Mouse (Mus musculus) kidney, embryonic 16.5 days (tissue): Measurements from ENCODE around the gene Grm6. TPM values are rescaled to one million over a fixed set of nuclear protein-coding genes. Genes with fewer than 3 reads are reported as not detected.
A peak's percentile ranks its signal among the peaks of the same experiment; 100 is the strongest.

Experiments
- ATAC-seq: fragments of 200-750 bp; cut with Nextera tagmentation; 2 replicates; pipeline ENCODE4 v1.8.0; 2017; ENCODE audit warnings: moderate TSS enrichment; ENCODE audit not compliant: low FRiP score, low TSS enrichment
- H3K27ac ChIP-seq: fragments of 300-500 bp; sonication (generic); 2 replicates; pipeline ENCODE4 v1.5.1; 2014; ENCODE audit warnings: low read length
- H3K27me3 ChIP-seq: fragments of 300-500 bp; sonication (generic); 2 replicates; pipeline ENCODE4 v1.6.1; 2014; ENCODE audit warnings: low read length, control low read depth, mixed read lengths; ENCODE audit not compliant: insufficient read depth
- H3K36me3 ChIP-seq: fragments of 300-500 bp; sonication (generic); 2 replicates; pipeline ENCODE4 v1.6.1; 2014; ENCODE audit warnings: low read length, control low read depth, mixed read lengths; ENCODE audit not compliant: insufficient read depth
- H3K4me1 ChIP-seq: fragments of 300-500 bp; sonication (generic); 2 replicates; pipeline ENCODE4 v1.6.1; 2014; ENCODE audit warnings: low read length, control low read depth, mixed read lengths; ENCODE audit not compliant: insufficient read depth
- H3K4me2 ChIP-seq: fragments of 300-500 bp; sonication (generic); replicated peaks from 2 replicates; pipeline ENCODE4 v1.6.1; 2014; ENCODE audit warnings: low read depth, low read length
- H3K4me3 ChIP-seq: fragments of 300-500 bp; sonication (generic); 2 replicates; pipeline ENCODE4 v1.5.1; 2014; ENCODE audit warnings: mild to moderate bottlenecking, low read length
- H3K9ac ChIP-seq: fragments of 300-500 bp; sonication (generic); replicated peaks from 2 replicates; pipeline ENCODE4 v1.6.1; 2014; ENCODE audit warnings: low read length
- H3K9me3 ChIP-seq: fragments of 300-500 bp; sonication (generic); 2 replicates; pipeline ENCODE4 v1.6.1; 2016; ENCODE audit warnings: low read length, control low read depth
- WGBS: fragments of 180-500 bp; shearing (Covaris S2); extraction: QIAGEN DNeasy Blood & Tissue Kit; methylation state at CpG from one replicate; pipeline ENCODE4 v1.1.7; 2014; 5-methylcytosine and 5-hydroxymethylcytosine counted together
- polyA plus RNA-seq: library from polyadenylated mRNA; unstranded; fragments of >200 nt; fragmentation: Nextera tagmentation; extraction: Ambion mirVana; gene quantifications from 2 replicates; pipeline ENCODE4 v1.2.1, GENCODE M21; 2015

Gene Grm6
- polyA plus RNA-seq, 1 experiment from 2014 or later, result 0.10 TPM

GRCm38 (mm10) chr11:50849310-50849709 is 1.2 kb upstream of the Grm6 start:
- Histone ChIP-seq H3K36me3 (no peaks in the 10 kb centered on the region), H3K4me1 (peaks cover 9% of the 10 kb centered on the region), H3K4me2 (no peak overlapping the region), H3K9ac (no peak overlapping the region), H3K27ac (no peak overlapping the region), H3K4me3 (no peak overlapping the region), H3K27me3 (peaks cover 52% of the 10 kb centered on the region), H3K9me3 (no peaks in the 10 kb centered on the region)
- ATAC-seq, result no peak
- 3% methylated on average over 10 of the region's 10 CpGs for WGBS

GRCm38 (mm10) chr11:50850989-50851601 is 610 bp downstream of the Grm6 start:
- Histone ChIP-seq H3K9me3 (no peaks in the 10 kb centered on the region), H3K4me1 (peaks cover 9% of the 10 kb centered on the region), H3K4me3 (peak overlapping the region; percentile 47), H3K4me2 (peak overlapping the region; percentile 76), H3K27ac (no peak overlapping the region), H3K27me3 (peaks cover 52% of the 10 kb centered on the region), H3K36me3 (no peaks in the 10 kb centered on the region), H3K9ac (peak overlapping the region; percentile 39; the same call in 1 of the 2 replicates)
- WGBS, result under 1% methylated on average over 70 of the region's 72 CpGs
- ATAC-seq, result peak; percentile 69

GRCm38 (mm10) chr11:50878641-50879040 is 28.2 kb downstream of the Grm6 start:
- Histone ChIP-seq H3K4me2 (no peak overlapping the region), H3K27ac (no peak overlapping the region), H3K27me3 (no peaks in the 10 kb centered on the region), H3K9me3 (peaks cover 20% of the 10 kb centered on the region), H3K4me3 (no peak overlapping the region), H3K9ac (no peak overlapping the region), H3K36me3 (peaks cover 64% of the 10 kb centered on the region), H3K4me1 (no peaks in the 10 kb centered on the region)
- ATAC-seq, result no peak
- 92% methylated on average over 3 of the region's 3 CpGs for WGBS

- Histone ChIP-seq H3K9me3 (no peaks in the 10 kb centered on the region), H3K9ac (no peak overlapping the region), H3K4me1 (peaks cover 8% of the 10 kb centered on the region; the same call in 1 of the 2 replicates), H3K4me2 (no peak overlapping the region), H3K27ac (no peak overlapping the region), H3K36me3 (peaks cover 36% of the 10 kb centered on the region), H3K27me3 (no peaks in the 10 kb centered on the region), H3K4me3 (no peak overlapping the region)
- no peak for ATAC-seq
- WGBS, result 80% methylated on average over 3 of the region's 3 CpGs
Observed at GRCm38 (mm10) chr11:50883756-50884155, 33.3 kb downstream of the Grm6 start.

- Histone ChIP-seq H3K27me3 (no peaks in the 10 kb centered on the region), H3K9ac (peak overlapping the region; percentile 73), H3K27ac (no peak overlapping the region), H3K4me3 (peak overlapping the region; percentile 54), H3K4me2 (peak overlapping the region; percentile 70), H3K36me3 (peaks cover 16% of the 10 kb centered on the region), H3K9me3 (no peaks in the 10 kb centered on the region), H3K4me1 (peaks cover 8% of the 10 kb centered on the region; the same call in 1 of the 2 replicates)
- 34% methylated on average over 8 of the region's 8 CpGs for WGBS
- no peak for ATAC-seq
Observed at GRCm38 (mm10) chr11:50886231-50886932, 35.9 kb downstream of the Grm6 start.

DNA sequence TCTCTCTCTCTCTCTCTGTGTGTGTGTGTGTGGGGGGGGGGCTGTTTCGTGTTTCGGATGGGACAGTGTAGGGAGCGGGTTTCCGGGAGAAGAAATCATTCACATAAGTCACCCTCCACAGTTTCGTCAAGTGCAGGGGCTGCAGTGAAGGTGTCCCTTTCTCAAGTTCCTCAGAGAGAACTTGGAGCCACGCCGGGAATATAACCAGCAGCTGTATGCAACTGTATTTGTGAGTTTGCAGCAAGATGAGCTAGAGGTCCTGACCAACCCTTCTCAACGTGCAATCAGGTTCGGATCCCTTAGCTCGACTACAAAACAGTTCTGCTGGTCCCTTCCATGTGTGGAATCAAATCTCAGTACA is 36.4 kb downstream of the Grm6 start:
- no peaks in the 10 kb centered on the region for H3K27me3 ChIP-seq
- peak overlapping the region; percentile 73 for H3K9ac ChIP-seq
- 0 out of 2 replicates have a peak, but pooled peaks cover 3% of the 10 kb centered on the region for H3K9me3 ChIP-seq
- H3K4me2 ChIP-seq, result peak overlapping the region; percentile 70
- 6% methylated on average over 10 of the region's 10 CpGs for WGBS
- H3K27ac ChIP-seq, result peak overlapping the region; percentile 73
- peaks cover 16% of the 10 kb centered on the region for H3K36me3 ChIP-seq
- peaks cover 8% of the 10 kb centered on the region; the same call in 1 of the 2 replicates for H3K4me1 ChIP-seq
- peak; percentile 79 for ATAC-seq
- peak overlapping the region; percentile 54 for H3K4me3 ChIP-seq

GRCm38 (mm10) chr11:50887390-50888128 is 37.1 kb downstream of the Grm6 start, which contains the start of gene Zfp454:
Zfp454 (minus strand) TSS chr11:50887651.
- Histone ChIP-seq H3K9ac (peak within 1 kb of the TSS; percentile 73), H3K4me1 (peaks cover 8% of the 10 kb centered on the region; the same call in 1 of the 2 replicates), H3K27ac (peak within 1 kb of the TSS; percentile 73), H3K4me2 (peak within 1 kb of the TSS; percentile 70), H3K4me3 (peak within 1 kb of the TSS; percentile 54), H3K36me3 (peaks cover 16% of the 10 kb centered on the region), H3K9me3 (peaks cover 4% of the 10 kb centered on the region; the same call in 1 of the 2 replicates), H3K27me3 (no peaks in the 10 kb centered on the region)
- WGBS, result 4% methylated on average over 26 of the region's 26 CpGs
- peak; percentile 95 for ATAC-seq

DNA sequence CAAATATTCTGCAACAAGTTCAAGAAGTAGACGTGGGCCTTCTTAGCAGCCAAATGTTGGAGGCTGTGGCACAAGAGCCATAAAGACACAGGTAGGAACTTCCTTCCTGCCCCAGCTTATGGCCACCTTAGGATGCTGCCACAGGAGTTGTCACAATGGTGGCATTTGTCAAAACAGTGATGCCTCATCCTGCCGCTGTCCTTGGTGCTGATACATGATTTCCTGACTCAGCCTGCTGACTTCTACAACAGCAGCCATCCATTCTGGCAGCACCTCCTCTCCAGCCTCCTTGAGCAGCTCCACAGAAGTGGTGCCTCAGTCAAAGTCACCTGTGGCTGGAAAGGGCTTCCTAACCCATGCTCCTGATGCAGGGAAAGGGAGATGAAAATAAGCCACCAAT is 42.0 kb downstream of the Grm6 start:
- Histone ChIP-seq H3K4me3 (no peak overlapping the region), H3K4me1 (no peaks in the 10 kb centered on the region; the same call in 1 of the 2 replicates), H3K27ac (no peak overlapping the region), H3K27me3 (no peaks in the 10 kb centered on the region), H3K9ac (no peak overlapping the region), H3K4me2 (no peak overlapping the region), H3K36me3 (no peaks in the 10 kb centered on the region), H3K9me3 (peaks cover 18% of the 10 kb centered on the region)
- 51% methylated on average over 2 of the region's 2 CpGs for WGBS
- ATAC-seq, result no peak

DNA sequence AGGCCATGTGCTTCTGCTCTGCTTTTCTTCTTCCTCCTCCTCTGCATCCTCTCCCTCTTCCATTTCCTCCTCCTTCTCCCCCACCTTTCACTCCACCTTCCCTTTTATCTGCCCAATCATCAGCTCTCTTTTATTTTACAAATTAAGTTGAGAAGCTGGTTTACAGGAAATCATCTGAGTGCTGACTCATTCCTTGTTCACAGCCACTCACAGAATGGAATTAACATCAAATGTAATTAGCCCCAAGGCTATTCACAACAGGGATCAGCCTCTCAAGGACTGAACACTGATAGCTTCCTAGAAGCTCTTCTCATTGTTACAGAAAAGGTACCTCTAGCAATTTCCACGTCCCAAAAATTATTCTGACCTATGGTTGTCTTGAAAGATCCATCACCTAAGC is 46.9 kb downstream of the Grm6 start:
- peaks cover 56% of the 10 kb centered on the region for H3K9me3 ChIP-seq
- H3K27ac ChIP-seq, result no peak overlapping the region
- no peaks in the 10 kb centered on the region for H3K27me3 ChIP-seq
- ATAC-seq, result no peak
- H3K4me1 ChIP-seq, result no peaks in the 10 kb centered on the region
- peaks cover 33% of the 10 kb centered on the region for H3K36me3 ChIP-seq
- no peak overlapping the region for H3K4me3 ChIP-seq
- no peak overlapping the region for H3K9ac ChIP-seq
- no peak overlapping the region for H3K4me2 ChIP-seq
- 84% methylated on average over 1 of the region's 1 CpGs for WGBS
